Mouse (Mus musculus) CH12.LX (cell line): ENCODE data around the gene Gm5105. TPM values are rescaled to one million over a fixed set of nuclear protein-coding genes. Genes with fewer than 3 reads are reported as not detected.

ENCODE experiments used
- DNase-seq: peaks from one replicate; pipeline ENCODE4 v3.0.0-alpha.2; 2013; ENCODE audit errors: extremely low read depth
- H3K27ac ChIP-seq: 2 replicates; pipeline ENCODE4 v1.5.1; 2012; ENCODE audit warnings: low read depth, mild to moderate bottlenecking, control low read depth, moderate library complexity; ENCODE audit not compliant: insufficient read depth
- H3K27me3 ChIP-seq: replicated peaks from 2 replicates; pipeline ENCODE3; 2012; ENCODE audit warnings: inconsistent platforms
- H3K36me3 ChIP-seq, 2 experiments: replicated peaks in 1 of 2; 2 replicates each; pipeline versions ENCODE3 to v1.6.1; 2012; ENCODE audit warnings: inconsistent platforms in 1 of 2, low read length in 1 of 2, mild to moderate bottlenecking in 1 of 2, mixed read lengths in 1 of 2, moderate library complexity in 1 of 2; ENCODE audit not compliant: control insufficient read depth in 1 of 2, insufficient read depth in 1 of 2
- H3K4me1 ChIP-seq, 2 experiments: 2 replicates each; pipeline ENCODE4 v1.6.1; 2012; ENCODE audit warnings: inconsistent platforms in 1 of 2, moderate library complexity in 1 of 2; ENCODE audit not compliant: insufficient read depth in 2 of 2, control insufficient read depth in 1 of 2
- H3K4me2 ChIP-seq: 2 replicates; pipeline ENCODE4 v1.6.1; 2012; ENCODE audit warnings: low read depth, mild to moderate bottlenecking, control low read depth; ENCODE audit not compliant: poor library complexity, insufficient read depth, severe bottlenecking
- H3K4me3 ChIP-seq, 3 experiments: fragments of 150-350 bp in 1 of 3; sonication (generic) in 1 of 3; replicated peaks in 1 of 3; 2 replicates each; pipeline versions ENCODE3 to v1.5.1; 2011 to 2012; ENCODE audit warnings: low read depth in 2 of 3, low read length in 2 of 3, mild to moderate bottlenecking in 2 of 3, moderate library complexity in 2 of 3, control low read depth in 1 of 3, improper control_type of control experiment in 1 of 3, inconsistent platforms in 1 of 3, mixed read lengths in 1 of 3; ENCODE audit not compliant: poor library complexity in 1 of 3
- H3K79me2 ChIP-seq: replicated peaks from 2 replicates; pipeline ENCODE4 v1.6.1; 2012; ENCODE audit warnings: mild to moderate bottlenecking, moderate library complexity; ENCODE audit not compliant: control insufficient read depth, poor library complexity, insufficient read depth, severe bottlenecking; ENCODE audit errors: extremely low read depth
- H3K9ac ChIP-seq: 2 replicates; pipeline ENCODE4 v1.6.1; 2012; ENCODE audit warnings: low read depth, mild to moderate bottlenecking, control low read depth, moderate library complexity; ENCODE audit not compliant: insufficient read depth
- H3K9me3 ChIP-seq: replicated peaks from 2 replicates; pipeline ENCODE3; 2012; ENCODE audit warnings: low read length, inconsistent platforms, mixed read lengths
- BHLHE40 ChIP-seq: IDR thresholded peaks from 2 replicates; pipeline ENCODE4 v1.6.1; 2011; ENCODE audit warnings: mild to moderate bottlenecking, low read depth, low read length, improper control_type of control experiment
- CHD1 ChIP-seq: IDR thresholded peaks from 2 replicates; pipeline ENCODE4 v1.6.1; 2012; ENCODE audit warnings: low read depth, low read length, improper control_type of control experiment, inconsistent platforms
- EP300 ChIP-seq: IDR thresholded peaks from 2 replicates; pipeline ENCODE4 v1.6.1; 2011; ENCODE audit warnings: low read length, improper control_type of control experiment
- ETS1 ChIP-seq: conservative IDR thresholded peaks from 2 replicates; pipeline ENCODE4 v1.6.1; 2012; ENCODE audit warnings: low read depth, mild to moderate bottlenecking, inconsistent platforms, low read length, improper control_type of control experiment, moderate library complexity
- GABPA ChIP-seq: IDR thresholded peaks from 2 replicates; pipeline ENCODE4 v1.6.1; 2012; ENCODE audit warnings: low read depth, low read length, improper control_type of control experiment, inconsistent platforms; ENCODE audit not compliant: insufficient replicate concordance
- HCFC1 ChIP-seq: IDR thresholded peaks from 2 replicates; pipeline ENCODE4 v1.6.1; 2012; ENCODE audit warnings: low read depth, mild to moderate bottlenecking, inconsistent platforms, low read length, improper control_type of control experiment
- IRF4 ChIP-seq: IDR thresholded peaks from 2 replicates; pipeline ENCODE4 v1.6.1; 2014; ENCODE audit warnings: low read depth, mild to moderate bottlenecking, inconsistent platforms, low read length, improper control_type of control experiment
- JUN ChIP-seq: IDR thresholded peaks from 2 replicates; pipeline ENCODE4 v1.6.1; 2011; ENCODE audit warnings: low read depth, mild to moderate bottlenecking, low read length, improper control_type of control experiment, moderate library complexity; ENCODE audit not compliant: insufficient read depth
- MAFK ChIP-seq: IDR thresholded peaks from 2 replicates; pipeline ENCODE4 v1.6.1; 2011; ENCODE audit warnings: low read length, improper control_type of control experiment; ENCODE audit not compliant: insufficient replicate concordance
- MAX ChIP-seq: IDR thresholded peaks from 2 replicates; pipeline ENCODE4 v1.6.1; 2011; ENCODE audit warnings: low read length, improper control_type of control experiment
- MEF2A ChIP-seq: IDR thresholded peaks from 2 replicates; pipeline ENCODE4 v1.6.1; 2014; ENCODE audit warnings: low read depth, mild to moderate bottlenecking, inconsistent platforms, low read length, improper control_type of control experiment, borderline replicate concordance
- MYC ChIP-seq: IDR thresholded peaks from 2 replicates; pipeline ENCODE4 v1.6.1; 2011; ENCODE audit warnings: low read depth, mild to moderate bottlenecking, improper control_type of control experiment, low read length
- PAX5 ChIP-seq: IDR thresholded peaks from 2 replicates; pipeline ENCODE4 v1.6.1; 2012; ENCODE audit warnings: low read length, inconsistent platforms, mixed read lengths
- SIN3A ChIP-seq: IDR thresholded peaks from 2 replicates; pipeline ENCODE4 v1.6.1; 2012; ENCODE audit warnings: low read length, improper control_type of control experiment, inconsistent platforms
- TBP ChIP-seq: conservative IDR thresholded peaks from 2 replicates; pipeline ENCODE4 v1.6.1; 2011; ENCODE audit warnings: low read depth, low read length, improper control_type of control experiment
- TCF12 ChIP-seq: IDR thresholded peaks from 2 replicates; pipeline ENCODE4 v1.6.1; 2014; ENCODE audit warnings: low read depth, mild to moderate bottlenecking, inconsistent platforms, low read length, improper control_type of control experiment
- UBTF ChIP-seq: IDR thresholded peaks from 2 replicates; pipeline ENCODE4 v1.6.1; 2012; ENCODE audit warnings: low read depth, mild to moderate bottlenecking, inconsistent platforms, low read length, improper control_type of control experiment, moderate library complexity
- USF1 ChIP-seq: IDR thresholded peaks from 2 replicates; pipeline ENCODE4 v1.6.1; 2014; ENCODE audit warnings: low read depth, mild to moderate bottlenecking, inconsistent platforms, low read length, improper control_type of control experiment
- ZNF384 ChIP-seq: IDR thresholded peaks from 2 replicates; pipeline ENCODE4 v1.6.1; 2012; ENCODE audit warnings: low read depth, low read length, improper control_type of control experiment, inconsistent platforms
- dilution Hi-C: fragments of 300-500 bp; cut with MboI; formaldehyde crosslinking; loops from 2 replicates; pipeline ENCODE4 v1.14.3; 2020; ENCODE audit warnings: low sequenced_read_pairs; ENCODE audit not compliant: extremely low pct_unique_long_range_greater_than_20kb, extremely low pct_ligation_motif_present
- in situ Hi-C: fragments of 300-500 bp; cut with MboI; formaldehyde crosslinking; loops from 3 replicates; pipeline ENCODE4 v1.14.3; 2019; ENCODE audit warnings: low sequenced_read_pairs, low pct_ligation_motif_present, low pct_unique_long_range_greater_than_20kb, mixed read lengths
- polyA plus RNA-seq: library from polyadenylated mRNA; unstranded; fragments of >175 nt; gene quantifications from 2 replicates; pipeline ENCODE4 v1.2.1, GENCODE M21; 2012; ENCODE audit warnings: low read depth; ENCODE audit not compliant: insufficient read length
- total RNA-seq, 2 experiments: library from RNA; depleted of rRNA; stranded (reverse); fragments of 300-350 nt in 1 of 2; fragments of >200 nt in 1 of 2; gene quantifications; 2 replicates each; pipeline ENCODE4 v1.2.3; 2012 to 2014

Gene Gm5105
- total and polyA plus RNA-seq, 3 experiments = 0.13 TPM; not detected in 2

DNA sequence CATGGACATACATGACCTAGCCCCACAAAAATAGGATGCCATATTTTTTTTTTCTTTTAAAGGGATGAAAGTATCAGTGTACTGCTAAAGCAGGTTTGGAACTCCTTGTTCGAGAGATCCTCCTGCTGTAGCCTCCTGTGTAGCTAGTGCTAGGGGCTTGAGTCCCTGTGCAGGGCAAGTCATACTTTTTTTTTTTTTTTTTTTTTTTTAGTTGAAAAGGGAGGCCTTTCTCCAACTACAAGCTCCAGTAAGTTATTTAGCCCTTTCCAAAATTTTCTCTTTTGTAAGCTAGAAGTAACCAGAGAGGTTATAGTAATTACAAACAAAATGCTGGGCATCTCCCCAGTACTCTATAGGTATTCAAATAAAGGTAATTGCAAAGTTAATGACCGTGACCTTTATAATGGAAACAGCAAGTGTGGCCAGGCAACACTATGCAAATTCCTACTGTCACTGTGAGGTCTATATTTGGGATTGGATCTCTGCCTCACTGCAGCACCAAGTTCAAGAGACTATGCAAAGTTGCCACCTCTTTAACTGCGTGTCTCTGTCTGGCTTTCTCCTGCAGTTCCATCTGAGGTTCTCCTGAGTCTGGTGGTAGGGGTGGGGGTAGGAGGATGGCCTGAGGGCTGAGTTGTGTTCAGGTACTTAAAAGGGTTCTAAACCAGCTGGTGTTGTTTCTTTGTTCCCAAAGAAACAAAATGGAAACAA lies 25.4 kb downstream of the Gm5105 start:
- H3K4me1 ChIP-seq = peaks cover 9 to 26% of the 10 kb centered on the region in 2 experiments
- H3K4me3 ChIP-seq = no peak overlapping the region
- no peaks in the 10 kb centered on the region for H3K79me2 ChIP-seq
- no peaks in the 10 kb centered on the region for H3K27me3 ChIP-seq
- no peak overlapping the region for H3K27ac ChIP-seq
- in situ Hi-C loops = no loop called here
- dilution Hi-C loops = no loop called here
- no peak overlapping the region for H3K9ac ChIP-seq
- no peaks in the 10 kb centered on the region for H3K9me3 ChIP-seq
- no peaks in the 10 kb centered on the region for H3K36me3 ChIP-seq
- peak overlapping the region; percentile 81 for H3K4me2 ChIP-seq
- TF ChIP-seq MAX (no peak), EP300 (peak; percentile 81), IRF4 (peak; percentile 51; the same call in 1 of the 2 replicates), PAX5 (peak; percentile 96), TCF12 (peak; percentile 53; the same call in 1 of the 2 replicates), ZNF384 (peak; percentile 93), MYC (no peak), JUN (no peak), MEF2A (peak; percentile 98), USF1 (no peak), MAFK (peak; percentile 66), BHLHE40 (peak; percentile 81), TBP (0 out of 2 replicates have a peak, but pooled peaks have one; percentile 44), HCFC1 (no peak; the same call in 1 of the 2 replicates), GABPA (no peak), CHD1 (no peak), UBTF (no peak), ETS1 (peak; percentile 84), SIN3A (peak; percentile 16; the same call in 1 of the 2 replicates)
- TF ChIP-seq, all 38 proteins: peak for 11
- peak; percentile 96 for DNase-seq

GRCm38 (mm10) chr3:138040938-138041337 lies 26.2 kb downstream of the Gm5105 start:
- Histone ChIP-seq H3K4me2 (no peak overlapping the region), H3K9me3 (no peaks in the 10 kb centered on the region), H3K4me1 (peaks cover 9 to 26% of the 10 kb centered on the region in 2 experiments), H3K36me3 (no peaks in the 10 kb centered on the region), H3K79me2 (no peaks in the 10 kb centered on the region), H3K4me3 (no peak overlapping the region), H3K9ac (no peak overlapping the region), H3K27me3 (no peaks in the 10 kb centered on the region), H3K27ac (no peak overlapping the region)
- TF ChIP-seq MYC = no peak
- TF ChIP-seq MAFK = peak; percentile 80
- TF ChIP-seq ETS1 = no peak
- no peak for DNase-seq
- dilution Hi-C loops = no loop called here
- in situ Hi-C loops = no loop called here
